Mouse (Mus musculus): ENCODE measurements at regions not wholly inside any gene's neighbourhood (a gene's known extent, or its start where the extent isn't known, plus 50 kb on each side); places are given as distances from the start of the nearest gene placed in this dataset.

DNA sequence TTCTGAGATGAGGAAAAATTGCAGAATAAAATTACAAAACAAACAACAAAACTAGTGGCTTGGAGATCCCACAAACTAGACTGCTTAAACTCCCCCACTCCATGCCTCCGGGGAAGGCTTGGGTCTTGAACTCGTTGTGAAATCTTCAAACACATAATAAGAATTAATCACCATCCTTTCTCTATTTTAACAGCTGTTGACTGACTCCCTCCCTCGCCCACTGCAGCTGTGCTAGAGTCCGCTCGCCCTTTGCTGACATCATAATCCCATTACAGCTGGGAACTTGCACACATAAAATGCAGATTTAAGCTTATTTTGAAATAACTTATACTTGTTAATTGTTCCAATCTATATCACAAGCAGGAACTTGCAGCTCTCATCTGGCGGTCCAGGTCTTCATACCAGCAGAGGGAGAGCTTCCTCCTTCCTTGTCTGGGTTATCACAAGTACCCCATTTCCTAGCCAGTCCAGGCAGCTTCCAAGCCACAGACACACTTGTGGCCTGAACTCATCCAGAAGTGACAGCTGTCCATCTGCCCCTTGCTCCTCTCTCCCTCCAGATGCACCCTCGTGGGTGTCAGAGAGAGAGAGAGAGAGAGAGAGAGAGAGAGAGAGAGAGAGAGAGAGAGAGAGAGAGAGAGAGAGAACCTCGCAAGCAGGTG, 332.9 kb upstream of the Mki67 start:
- no peak for DNase-seq (ENCODE audit: low spot score in 2 of 2)

DNA sequence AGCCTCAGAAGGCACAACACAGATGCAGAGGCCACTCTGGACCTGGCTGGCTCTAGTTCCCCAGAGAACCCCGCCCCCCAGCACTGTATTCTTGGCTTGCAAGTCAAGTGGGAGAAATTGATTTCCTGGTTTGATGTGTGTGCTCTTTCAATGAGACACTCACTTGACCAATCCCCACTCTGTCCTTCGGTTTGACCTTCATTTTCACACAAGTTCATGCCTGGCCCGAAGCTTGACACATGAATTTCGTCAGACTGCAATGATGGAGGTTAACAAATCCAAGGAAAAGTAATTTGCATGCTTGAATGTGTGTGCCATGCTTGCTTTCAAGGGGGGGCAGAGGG, 333.4 kb upstream of the Mki67 start:
- no peak for DNase-seq (ENCODE audit: low spot score in 2 of 2)

DNA sequence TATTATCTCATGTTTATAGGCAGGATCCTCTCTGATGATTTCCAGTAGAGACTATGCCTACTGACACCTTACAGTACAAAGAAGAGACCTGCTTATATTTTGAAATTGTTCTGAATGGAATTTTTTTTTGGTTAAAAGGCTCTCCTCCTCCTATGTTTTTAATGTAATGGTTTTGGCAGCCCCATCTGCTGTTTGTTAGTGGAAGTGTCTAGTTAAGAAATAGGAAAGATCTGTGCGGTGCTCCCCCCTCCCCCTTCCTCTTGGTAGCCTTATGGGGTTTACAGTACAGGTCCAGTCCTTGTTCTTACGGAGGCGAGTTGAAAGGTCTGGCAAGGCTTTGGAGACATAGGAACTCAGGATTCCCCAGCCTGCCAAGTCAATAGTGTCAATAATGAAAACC, 334.0 kb upstream of the Mki67 start:
- DNase-seq (ENCODE audit: low spot score in 2 of 2) = peak in 1 of 2 experiments; percentile 33

- no peak for DNase-seq (ENCODE audit: low spot score in 2 of 2)
Measured at GRCm38 (mm10) chr7:136056876-136057484, 340.8 kb upstream of the Mki67 start.

DNA sequence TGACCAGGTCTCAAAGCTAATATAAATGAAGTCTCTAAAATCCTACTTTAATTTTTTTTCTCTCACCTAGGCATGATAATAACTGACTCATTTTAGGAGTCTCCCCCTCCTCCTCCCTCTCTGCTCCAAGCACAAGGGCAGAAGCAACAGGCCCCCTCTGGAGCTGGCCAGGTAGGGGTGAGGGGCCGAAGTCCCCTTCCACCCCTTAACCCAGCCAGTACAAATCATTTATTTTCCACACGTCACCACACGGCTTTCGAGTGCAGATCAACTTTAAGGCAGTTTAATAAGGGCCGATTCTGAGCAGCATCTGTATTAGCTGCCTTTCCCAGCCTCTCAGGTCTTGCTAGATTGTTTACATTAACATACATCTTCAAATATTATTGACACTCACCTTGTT, 342.2 kb upstream of the Mki67 start:
- DNase-seq (ENCODE audit: low spot score in 2 of 2) = no peak

GRCm38 (mm10) chr7:136058751-136059681, 342.9 kb upstream of the Mki67 start:
- no peak for DNase-seq (ENCODE audit: low spot score in 2 of 2)

GRCm38 (mm10) chr7:136059896-136060295, 343.7 kb upstream of the Mki67 start:
- DNase-seq (ENCODE audit: low spot score in 2 of 2) = no peak

DNA sequence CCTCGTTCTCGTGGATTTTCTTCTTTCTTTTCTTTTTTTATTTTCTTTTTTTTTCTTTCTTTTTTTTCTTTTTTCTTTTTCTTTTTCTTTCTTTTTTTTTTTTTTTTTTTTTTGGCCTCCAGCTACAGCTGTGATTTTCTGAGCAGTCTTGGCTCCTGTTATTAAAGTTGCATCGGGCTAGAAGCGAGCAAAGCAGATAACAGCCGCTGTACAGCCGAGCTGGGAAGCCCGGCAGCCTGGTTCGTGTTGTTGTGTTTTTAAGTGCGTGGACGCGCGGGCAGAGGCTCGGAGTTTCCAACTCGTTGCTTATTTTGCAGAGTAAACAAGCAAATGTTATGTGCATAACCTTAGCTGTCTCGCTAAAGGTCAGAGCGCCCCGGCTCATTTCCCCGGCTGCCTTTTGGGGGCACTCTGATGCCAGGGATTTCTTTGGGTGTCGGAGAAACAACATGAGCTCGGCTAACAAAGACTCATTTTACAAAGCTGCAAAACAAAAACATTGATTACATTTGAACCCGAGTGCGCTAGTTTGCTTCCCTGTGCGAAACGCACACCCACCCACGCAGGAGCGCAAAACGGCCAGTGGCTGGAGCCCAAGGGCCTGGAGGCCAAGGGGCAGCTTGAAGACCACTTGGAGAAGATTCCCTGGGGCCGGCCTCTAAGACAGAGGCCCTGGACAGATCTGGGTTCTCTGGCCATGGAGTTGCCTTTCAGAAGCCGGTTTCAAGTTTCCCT, 344.3 kb upstream of the Mki67 start:
- DNase-seq (ENCODE audit: low spot score in 2 of 2) = peak; percentile 64 to 77

GRCm38 (mm10) chr7:136062658-136063057, 346.5 kb upstream of the Mki67 start:
- no peak for DNase-seq (ENCODE audit: low spot score in 2 of 2)

DNA sequence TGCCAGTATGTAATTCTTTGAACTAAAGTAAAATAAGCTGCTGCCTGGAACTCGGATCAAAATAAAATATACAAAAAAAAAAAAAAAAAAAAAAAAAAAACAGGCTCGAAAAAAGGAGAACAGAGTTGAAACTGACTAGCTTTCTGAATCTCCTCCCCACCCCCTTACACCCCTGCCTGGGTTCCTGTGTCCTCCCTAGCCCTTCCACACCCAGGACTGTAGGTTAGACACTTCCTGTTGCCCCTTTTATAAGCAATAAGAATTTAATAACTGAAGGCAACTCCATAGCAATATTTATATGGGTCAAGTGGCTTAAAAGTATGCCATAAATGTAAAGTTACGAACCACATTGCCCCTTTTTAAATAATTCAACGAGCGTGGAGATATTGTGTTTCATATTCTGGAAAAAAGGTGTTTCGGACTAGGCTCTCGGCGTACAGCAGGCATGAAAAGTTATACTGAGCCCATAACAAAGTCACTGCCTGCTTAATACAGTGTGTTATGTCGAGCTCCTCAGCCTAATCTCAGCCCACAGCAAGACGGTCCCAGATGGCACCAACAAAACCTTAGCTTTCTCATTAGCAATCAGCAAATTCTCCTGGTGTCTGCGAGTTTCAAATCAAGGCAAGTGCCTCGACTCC, 349.0 kb upstream of the Mki67 start:
- DNase-seq (ENCODE audit: low spot score in 2 of 2) = no peak

DNA sequence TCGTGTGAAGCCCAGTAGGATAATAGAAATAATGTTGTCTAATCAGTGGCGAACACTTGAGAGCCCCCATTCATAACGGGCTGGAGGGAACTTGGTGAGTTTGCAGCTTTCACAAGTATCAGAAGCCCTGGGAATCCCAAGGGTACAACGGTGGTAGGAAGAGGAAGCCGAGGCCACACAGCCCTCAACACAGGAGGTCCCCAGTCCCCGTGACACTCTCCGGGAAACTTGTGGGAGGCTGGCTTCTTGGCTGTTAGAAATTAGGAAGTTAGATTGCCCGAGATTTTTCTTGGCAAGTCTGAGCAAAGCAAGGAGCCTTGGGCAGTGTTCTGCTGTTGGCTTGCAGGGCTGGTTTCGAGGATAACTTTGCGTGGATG, 349.5 kb upstream of the Mki67 start:
- no peak for DNase-seq (ENCODE audit: low spot score in 2 of 2)

GRCm38 (mm10) chr7:136070881-136071280, 354.7 kb upstream of the Mki67 start:
- DNase-seq (ENCODE audit: low spot score in 2 of 2) = peak; percentile 58 to 70

DNA sequence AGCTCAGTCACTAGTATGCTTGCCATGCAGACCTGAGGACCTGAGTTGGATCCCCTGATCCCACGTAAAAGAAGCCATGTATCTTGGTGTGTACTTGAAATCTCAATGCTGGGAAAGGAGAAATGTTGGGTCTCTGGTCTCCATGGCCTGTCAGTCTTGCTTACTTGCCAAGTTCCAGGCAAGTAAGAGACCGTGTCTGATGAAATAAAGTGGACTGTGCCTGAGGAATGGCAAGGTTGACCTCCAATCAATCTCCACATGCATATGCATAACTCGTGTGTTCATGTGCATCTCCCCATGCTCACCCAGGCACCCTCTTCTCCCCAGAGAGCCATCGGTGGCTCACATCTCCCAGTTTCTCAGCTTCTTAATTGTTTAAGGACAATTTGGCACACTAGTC, 355.2 kb upstream of the Mki67 start:
- DNase-seq (ENCODE audit: low spot score in 2 of 2) = no peak

GRCm38 (mm10) chr7:136073265-136073799, 357.2 kb upstream of the Mki67 start:
- no peak for DNase-seq (ENCODE audit: low spot score in 2 of 2)

DNA sequence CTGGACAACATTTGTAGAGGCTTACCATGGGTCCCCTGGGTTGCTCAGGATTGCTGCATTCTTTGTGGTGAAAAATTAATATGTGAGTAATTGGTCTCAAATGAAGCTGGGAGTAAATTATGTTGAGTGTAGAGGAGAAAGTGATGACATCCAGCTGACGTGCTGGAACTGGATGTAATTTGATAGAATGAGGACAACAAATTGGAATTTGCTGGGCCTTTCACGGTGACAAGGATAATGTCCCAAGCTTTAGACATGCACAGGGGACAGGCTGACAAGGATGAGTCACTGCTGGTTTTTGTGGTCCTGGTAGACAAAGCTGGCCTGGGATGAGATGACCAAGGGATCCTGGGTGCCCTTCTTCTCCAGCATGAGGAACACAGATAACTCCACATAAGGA, 357.9 kb upstream of the Mki67 start:
- DNase-seq (ENCODE audit: low spot score in 2 of 2) = no peak

- DNase-seq (ENCODE audit: low spot score in 2 of 2) = peak; percentile 37 to 45
Measured at GRCm38 (mm10) chr7:136081534-136082252, 365.5 kb upstream of the Mki67 start.

DNA sequence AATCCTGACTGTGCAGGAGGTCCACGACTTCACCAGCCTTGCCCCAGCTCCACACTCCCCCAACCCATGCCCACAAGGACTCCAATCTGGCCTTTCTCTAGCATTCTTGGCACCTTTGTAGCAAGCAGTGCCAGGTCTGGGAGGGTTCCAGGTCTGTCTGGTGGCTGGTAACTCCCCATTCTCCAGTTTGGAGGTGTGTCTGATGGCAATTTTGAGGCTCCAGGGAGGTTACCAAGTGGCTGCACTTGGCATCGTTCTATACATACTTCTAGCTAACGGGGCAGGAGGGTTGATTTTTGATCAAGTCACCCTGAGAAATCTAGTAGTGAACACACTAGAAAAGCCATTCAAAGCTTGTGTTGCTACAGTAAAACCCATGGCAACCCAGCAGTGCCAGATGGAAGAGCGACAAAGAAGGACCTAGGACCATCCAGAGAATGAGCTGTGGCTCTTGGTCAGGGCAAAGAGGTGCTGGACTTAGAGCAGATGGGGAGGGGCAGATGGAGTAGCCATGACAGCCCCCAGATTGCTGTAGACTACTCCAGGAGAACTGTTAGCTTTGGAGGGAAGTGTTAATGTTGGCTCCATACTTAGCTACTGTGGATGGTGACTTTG, 366.2 kb upstream of the Mki67 start:
- peak; percentile 70 to 71 for DNase-seq (ENCODE audit: low spot score in 2 of 2)

DNA sequence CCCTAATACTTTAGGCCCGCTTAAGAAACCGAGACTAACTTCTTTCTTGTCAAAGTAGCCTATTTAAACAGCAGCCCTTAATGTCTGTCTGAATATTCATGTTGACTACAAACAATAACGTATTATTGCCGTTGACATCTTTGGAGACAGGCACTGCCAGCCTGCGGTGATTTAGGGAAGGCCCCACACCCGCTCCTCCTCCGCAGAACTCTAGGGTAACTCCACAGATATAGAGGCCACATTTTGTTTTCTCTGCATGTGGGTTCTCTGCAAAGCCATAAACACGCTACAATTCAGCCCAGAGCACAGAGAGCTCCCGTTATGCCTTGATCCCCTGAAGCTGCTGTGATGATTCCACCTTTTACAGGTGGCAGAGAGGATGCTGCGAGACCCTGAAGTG, 366.8 kb upstream of the Mki67 start:
- DNase-seq (ENCODE audit: low spot score in 2 of 2) = no peak

- peak in 1 of 2 experiments; percentile 30 for DNase-seq (ENCODE audit: low spot score in 2 of 2)
Measured at GRCm38 (mm10) chr7:136083571-136084342, 367.6 kb upstream of the Mki67 start.

Data from right cerebral cortex, postnatal 10 days (tissue).